Mouse (Mus musculus) CH12.LX (cell line): ENCODE measurements around the gene Chordc1.

Experiments
- CTCF ChIP-seq, 2 experiments: IDR thresholded peaks in 1 of 2; conservative IDR thresholded peaks in 1 of 2; 2 replicates each; pipeline ENCODE4 v1.5.1; 2011 to 2012; ENCODE audit warnings: low read depth in 2 of 2, low read length in 2 of 2, improper control_type of control experiment in 1 of 2, inconsistent platforms in 1 of 2, mild to moderate bottlenecking in 1 of 2, moderate library complexity in 1 of 2
- ELF1 ChIP-seq: IDR thresholded peaks from 2 replicates; pipeline ENCODE4 v1.6.1; 2014; ENCODE audit warnings: low read depth, mild to moderate bottlenecking, inconsistent platforms, low read length, improper control_type of control experiment
- EP300 ChIP-seq: IDR thresholded peaks from 2 replicates; pipeline ENCODE4 v1.6.1; 2011; ENCODE audit warnings: low read length, improper control_type of control experiment
- KAT2A ChIP-seq: IDR thresholded peaks from 2 replicates; pipeline ENCODE4 v1.6.1; 2012; ENCODE audit warnings: low read length, improper control_type of control experiment, inconsistent platforms; ENCODE audit not compliant: insufficient replicate concordance
- MAX ChIP-seq: IDR thresholded peaks from 2 replicates; pipeline ENCODE4 v1.6.1; 2011; ENCODE audit warnings: low read length, improper control_type of control experiment
- MXI1 ChIP-seq: IDR thresholded peaks from 2 replicates; pipeline ENCODE4 v1.6.1; 2011; ENCODE audit warnings: mild to moderate bottlenecking, low read depth, low read length, improper control_type of control experiment
- NRF1 ChIP-seq: IDR thresholded peaks from 2 replicates; pipeline ENCODE4 v1.6.1; 2014; ENCODE audit warnings: low read depth, mild to moderate bottlenecking, inconsistent platforms, low read length, improper control_type of control experiment, moderate library complexity
- POLR2A ChIP-seq: IDR thresholded peaks from 2 replicates; pipeline ENCODE4 v1.6.1; 2011; ENCODE audit warnings: low read depth, mild to moderate bottlenecking, improper control_type of control experiment, low read length
- SIN3A ChIP-seq: IDR thresholded peaks from 2 replicates; pipeline ENCODE4 v1.6.1; 2012; ENCODE audit warnings: low read length, improper control_type of control experiment, inconsistent platforms
- TBP ChIP-seq: conservative IDR thresholded peaks from 2 replicates; pipeline ENCODE4 v1.6.1; 2011; ENCODE audit warnings: low read depth, low read length, improper control_type of control experiment
- ZC3H11A ChIP-seq: IDR thresholded peaks from 2 replicates; pipeline ENCODE4 v1.6.1; 2012; ENCODE audit warnings: low read depth, mild to moderate bottlenecking, inconsistent platforms, low read length, improper control_type of control experiment

GRCm38 (mm10) chr9:18319990-18320389 lies 28.1 kb downstream of the Chordc1 start:
- no peak for TF ChIP-seq CTCF (conservative IDR thresholded peaks at IDR 0.05 in 1 of 2, IDR thresholded peaks at IDR 0.05 in 1 of 2; ENCODE audit: low read depth in 2 of 2, low read length in 2 of 2)
- no peak for TF ChIP-seq POLR2A
- TF ChIP-seq MXI1: no peak
- TF ChIP-seq EP300: no peak
- TF ChIP-seq ZC3H11A: no peak
- no peak for TF ChIP-seq SIN3A
- TF ChIP-seq MAX: no peak
- no peak for TF ChIP-seq ELF1
- no peak for TF ChIP-seq KAT2A
- TF ChIP-seq NRF1: no peak
- TF ChIP-seq TBP: no peak
